Mouse (Mus musculus) MEL (cell line): Measurements from ENCODE around the gene Kcne2. TPM values are rescaled to one million over a fixed set of nuclear protein-coding genes. Genes with fewer than 3 reads are reported as not detected.

Experiments used
- DNase-seq: peaks from one replicate; pipeline ENCODE4 v3.0.0; 2011; ENCODE audit warnings: low read depth, low spot score
- H3K27ac ChIP-seq: 2 replicates; pipeline ENCODE4 v1.5.1; 2012; ENCODE audit warnings: low read depth, mild to moderate bottlenecking, control low read depth, low read length, moderate library complexity; ENCODE audit not compliant: control insufficient read depth
- H3K27me3 ChIP-seq, 2 experiments: fragments of 150-350 bp in 1 of 2; sonication (generic) in 1 of 2; 2 replicates each; pipeline ENCODE4 v1.6.1; 2012; ENCODE audit warnings: low read length in 2 of 2, mild to moderate bottlenecking in 2 of 2, improper control_type of control experiment in 1 of 2, moderate library complexity in 1 of 2; ENCODE audit not compliant: insufficient read depth in 2 of 2, control insufficient read depth in 1 of 2
- H3K36me3 ChIP-seq, 2 experiments: 2 replicates each; pipeline ENCODE4 v1.6.1; 2012 to 2014; ENCODE audit warnings: low read length in 2 of 2, improper control_type of control experiment in 1 of 2, inconsistent platforms in 1 of 2, mild to moderate bottlenecking in 1 of 2; ENCODE audit not compliant: insufficient read depth in 2 of 2, control insufficient read depth in 1 of 2
- H3K4me1 ChIP-seq, 2 experiments: fragments of 150-350 bp in 1 of 2; sonication (generic) in 1 of 2; 2 replicates each; pipeline ENCODE4 v1.6.1; 2012; ENCODE audit warnings: low read length in 2 of 2, improper control_type of control experiment in 1 of 2, mild to moderate bottlenecking in 1 of 2; ENCODE audit not compliant: insufficient read depth in 2 of 2, control insufficient read depth in 1 of 2
- H3K4me3 ChIP-seq, 2 experiments: fragments of 150-350 bp in 1 of 2; sonication (generic) in 1 of 2; 2 replicates each; pipeline ENCODE4 v1.5.1; 2012; ENCODE audit warnings: low read depth in 2 of 2, low read length in 2 of 2, mild to moderate bottlenecking in 2 of 2, moderate library complexity in 2 of 2, control low read depth in 1 of 2, improper control_type of control experiment in 1 of 2; ENCODE audit not compliant: control insufficient read depth in 1 of 2, insufficient read depth in 1 of 2
- H3K79me2 ChIP-seq: 2 replicates; pipeline ENCODE4 v1.6.1; 2012; ENCODE audit warnings: mild to moderate bottlenecking, low read length, moderate library complexity; ENCODE audit not compliant: control insufficient read depth, poor library complexity, insufficient read depth
- H3K9ac ChIP-seq: 2 replicates; pipeline ENCODE4 v1.6.1; 2012; ENCODE audit warnings: low read depth, mild to moderate bottlenecking, control low read depth, low read length, moderate library complexity; ENCODE audit not compliant: control insufficient read depth, poor library complexity, severe bottlenecking
- H3K9me3 ChIP-seq: fragments of 150-350 bp; sonication (generic); replicated peaks from 2 replicates; pipeline ENCODE4 v1.6.1; 2012; ENCODE audit warnings: mild to moderate bottlenecking, low read length, improper control_type of control experiment, moderate library complexity; ENCODE audit not compliant: insufficient read depth
- CHD2 ChIP-seq: IDR thresholded peaks from 2 replicates; pipeline ENCODE4 v1.6.1; 2011; ENCODE audit warnings: low read length, improper control_type of control experiment
- CTCF ChIP-seq, 3 experiments: IDR thresholded peaks in 2 of 3; conservative IDR thresholded peaks in 1 of 3; 2 replicates each; pipeline ENCODE4 v1.5.1; 2011 to 2012; ENCODE audit warnings: low read length in 3 of 3, low read depth in 2 of 3, mild to moderate bottlenecking in 2 of 3, improper control_type of control experiment in 1 of 3, inconsistent platforms in 1 of 3, mixed read lengths in 1 of 3, moderate library complexity in 1 of 3; ENCODE audit not compliant: control insufficient read depth in 1 of 3, insufficient read depth in 1 of 3, poor library complexity in 1 of 3, severe bottlenecking in 1 of 3
- E2F4 ChIP-seq: IDR thresholded peaks from 2 replicates; pipeline ENCODE4 v1.6.1; 2011; ENCODE audit warnings: low read depth, low read length, improper control_type of control experiment, borderline replicate concordance
- GABPA ChIP-seq: IDR thresholded peaks from 2 replicates; pipeline ENCODE4 v1.6.1; 2012; ENCODE audit warnings: low read depth, mild to moderate bottlenecking, inconsistent platforms, low read length, improper control_type of control experiment, moderate library complexity
- GATA1 ChIP-seq: IDR thresholded peaks from 2 replicates; pipeline ENCODE4 v1.6.1; 2011; ENCODE audit warnings: low read depth, low read length, improper control_type of control experiment
- HCFC1 ChIP-seq: IDR thresholded peaks from 2 replicates; pipeline ENCODE4 v1.6.1; 2012; ENCODE audit warnings: low read depth, mild to moderate bottlenecking, inconsistent platforms, low read length, improper control_type of control experiment, moderate library complexity
- JUND ChIP-seq: IDR thresholded peaks from 2 replicates; pipeline ENCODE4 v1.6.1; 2011; ENCODE audit warnings: low read depth, mild to moderate bottlenecking, improper control_type of control experiment, low read length
- MAZ ChIP-seq: IDR thresholded peaks from 2 replicates; pipeline ENCODE4 v1.6.1; 2012; ENCODE audit warnings: low read depth, mild to moderate bottlenecking, inconsistent platforms, low read length, improper control_type of control experiment
- MEF2A ChIP-seq: IDR thresholded peaks from 2 replicates; pipeline ENCODE4 v1.6.1; 2014; ENCODE audit warnings: low read depth, mild to moderate bottlenecking, inconsistent platforms, low read length, improper control_type of control experiment; ENCODE audit not compliant: poor library complexity, insufficient replicate concordance, severe bottlenecking; ENCODE audit errors: extremely low read depth
- MXI1 ChIP-seq: IDR thresholded peaks from 2 replicates; pipeline ENCODE4 v1.6.1; 2011; ENCODE audit warnings: mild to moderate bottlenecking, low read depth, low read length, improper control_type of control experiment
- MYC ChIP-seq: IDR thresholded peaks from 2 replicates; pipeline ENCODE4 v1.6.1; 2011; ENCODE audit warnings: low read depth, mild to moderate bottlenecking, low read length, improper control_type of control experiment, moderate library complexity
- NELFE ChIP-seq: IDR thresholded peaks from 2 replicates; pipeline ENCODE4 v1.6.1; 2011; ENCODE audit warnings: low read depth, low read length, improper control_type of control experiment
- POLR2AphosphoS2 ChIP-seq: IDR thresholded peaks from 2 replicates; pipeline ENCODE4 v1.6.1; 2011; ENCODE audit warnings: low read length, improper control_type of control experiment
- RCOR1 ChIP-seq: IDR thresholded peaks from 2 replicates; pipeline ENCODE4 v1.6.1; 2012; ENCODE audit warnings: low read depth, mild to moderate bottlenecking, inconsistent platforms, low read length, improper control_type of control experiment
- SIN3A ChIP-seq: IDR thresholded peaks from 2 replicates; pipeline ENCODE4 v1.6.1; 2012; ENCODE audit warnings: low read length, improper control_type of control experiment, inconsistent platforms
- SMC3 ChIP-seq: IDR thresholded peaks from 2 replicates; pipeline ENCODE4 v1.6.1; 2011; ENCODE audit warnings: low read depth, low read length, improper control_type of control experiment
- TBP ChIP-seq: IDR thresholded peaks from 2 replicates; pipeline ENCODE4 v1.8.0; 2011; ENCODE audit warnings: low read depth, low read length, improper control_type of control experiment
- UBTF ChIP-seq: IDR thresholded peaks from 2 replicates; pipeline ENCODE4 v1.6.1; 2012; ENCODE audit warnings: low read depth, mild to moderate bottlenecking, inconsistent platforms, low read length, improper control_type of control experiment, moderate library complexity, borderline replicate concordance; ENCODE audit not compliant: insufficient read depth
- USF1 ChIP-seq: IDR thresholded peaks from 2 replicates; pipeline ENCODE4 v1.6.1; 2014; ENCODE audit warnings: low read depth, mild to moderate bottlenecking, inconsistent platforms, low read length, improper control_type of control experiment, moderate library complexity
- ZC3H11A ChIP-seq: IDR thresholded peaks from 2 replicates; pipeline ENCODE4 v1.6.1; 2012; ENCODE audit warnings: low read depth, mild to moderate bottlenecking, inconsistent platforms, low read length, improper control_type of control experiment
- ZNF384 ChIP-seq: IDR thresholded peaks from 2 replicates; pipeline ENCODE4 v1.6.1; 2012; ENCODE audit warnings: low read depth, mild to moderate bottlenecking, inconsistent platforms, low read length, improper control_type of control experiment
- polyA plus RNA-seq, 2 experiments: library from polyadenylated mRNA; stranded (reverse) in 1 of 2; unstranded in 1 of 2; fragments of >175 nt in 1 of 2; fragments of >200 nt in 1 of 2; gene quantifications; 2 replicates each; pipeline versions ENCODE4 v1.2.1 to v1.2.4; 2012; ENCODE audit warnings: low replicate concordance in 2 of 2, low read depth in 1 of 2; ENCODE audit not compliant: insufficient read length in 2 of 2, insufficient read depth in 1 of 2, missing spikeins in 1 of 2
- total RNA-seq: library from RNA; depleted of rRNA; stranded (reverse); fragments of 300-350 nt; gene quantifications from 2 replicates; pipeline ENCODE4 v1.2.3, GENCODE M21; 2012; rRNA removed

Gene Kcne2
- total RNA-seq = not detected in 2 replicates
- polyA plus RNA-seq = under 1 TPM in 1 of 2 experiments, not detected in 1; 0.06 TPM

GRCm38 (mm10) chr16:92292101-92292500, at the start of gene Kcne2:
Kcne2 (plus strand) TSS chr16:92292389.
- Histone ChIP-seq H3K9ac (no peak within 1 kb of the TSS), H3K4me1 (no peaks in the 10 kb centered on the region)
- DNase-seq = no peak

GRCm38 (mm10) chr16:92245909-92246308, 46.3 kb upstream of the Kcne2 start:
- H3K9me3 ChIP-seq = no peaks in the 10 kb centered on the region
- H3K9ac ChIP-seq = no peak overlapping the region
- H3K27me3 ChIP-seq = peaks cover 4 to 7% of the 10 kb centered on the region in 2 experiments
- no peak overlapping the region for H3K4me3 ChIP-seq
- H3K79me2 ChIP-seq = no peaks in the 10 kb centered on the region
- H3K4me1 ChIP-seq = no peaks in the 10 kb centered on the region
- no peak overlapping the region for H3K27ac ChIP-seq
- DNase-seq = no peak
- H3K36me3 ChIP-seq = no peaks in the 10 kb centered on the region
- TF ChIP-seq E2F4 = no peak
- TF ChIP-seq HCFC1 = no peak
- TF ChIP-seq SIN3A = no peak
- TF ChIP-seq GATA1 = no peak
- no peak for TF ChIP-seq SMC3
- TF ChIP-seq POLR2AphosphoS2 = no peak
- TF ChIP-seq ZNF384 = no peak

More at GRCm38 (mm10) chr16:92292101-92292500, at the start of gene Kcne2:
- no peak within 1 kb of the TSS for H3K4me3 ChIP-seq
- TF ChIP-seq ZNF384 = no peak
- TF ChIP-seq CHD2 = no peak
- TF ChIP-seq USF1 = no peak
- TF ChIP-seq MXI1 = no peak
- TF ChIP-seq JUND = no peak
- no peak for TF ChIP-seq CTCF (IDR thresholded peaks at IDR 0.05 in 2 of 3, conservative IDR thresholded peaks at IDR 0.05 in 1 of 3; ENCODE audit: control insufficient read depth in 1 of 3, insufficient read depth in 1 of 3, low read depth in 2 of 3, low read length in 3 of 3, poor library complexity in 1 of 3, severe bottlenecking in 1 of 3)
- no peak for TF ChIP-seq POLR2AphosphoS2
- TF ChIP-seq ZC3H11A = no peak
- TF ChIP-seq MAZ = no peak
- no peak for TF ChIP-seq GATA1
- TF ChIP-seq NELFE = no peak
- no peak for TF ChIP-seq E2F4
- TF ChIP-seq RCOR1 = no peak
- TF ChIP-seq MYC = no peak
- TF ChIP-seq MEF2A = no peak
- no peak for TF ChIP-seq GABPA
- no peak for TF ChIP-seq TBP
- no peak for TF ChIP-seq UBTF
- no peaks in the 10 kb centered on the region for H3K36me3 ChIP-seq
- H3K27ac ChIP-seq = no peak within 1 kb of the TSS
- no peaks in the 10 kb centered on the region for H3K79me2 ChIP-seq
- no peaks in the 10 kb centered on the region for H3K9me3 ChIP-seq
- H3K27me3 ChIP-seq = peaks cover 6 to 8% of the 10 kb centered on the region in 2 experiments
